25 mouse cellular contexts compared by ENCODE assay signal in the genomic region with DNA sequence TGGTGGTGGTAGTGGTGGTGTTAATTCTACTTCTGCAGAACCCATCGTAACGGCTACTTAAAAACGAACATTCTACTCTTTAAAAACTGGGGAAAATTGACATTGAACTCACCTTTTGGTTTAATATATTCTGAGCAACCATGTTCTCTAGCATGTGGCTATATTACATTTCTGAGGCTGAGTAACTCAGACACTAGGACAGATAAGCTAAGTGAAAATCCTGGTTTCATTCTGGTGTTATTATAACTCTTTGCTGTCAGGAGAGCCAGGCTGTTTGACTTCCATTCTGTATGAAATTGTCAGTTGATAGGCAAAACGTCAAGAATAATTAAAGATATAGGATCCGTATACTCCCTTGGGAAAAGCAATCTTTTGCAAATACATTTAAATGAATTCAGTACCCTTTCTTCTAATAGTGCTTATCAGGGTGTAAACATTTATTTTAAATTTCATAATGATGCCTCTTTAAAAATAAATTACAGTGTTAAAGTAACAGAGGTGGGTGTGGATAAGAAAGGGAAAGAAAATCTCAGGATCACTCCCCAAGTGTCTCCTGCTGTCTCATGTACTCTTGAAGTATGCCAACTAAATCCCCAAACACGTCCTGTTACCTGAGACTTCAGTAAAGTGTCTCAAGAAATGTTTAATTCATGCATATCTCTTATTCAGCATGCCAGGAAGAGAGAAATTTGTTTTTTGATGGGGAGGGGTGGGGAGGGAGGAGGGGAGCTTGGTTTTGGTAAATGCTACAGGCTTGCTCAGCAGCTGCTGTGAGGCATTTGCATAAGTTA. TPM values are rescaled to one million over a fixed set of nuclear protein-coding genes. Genes with fewer than 3 reads are reported as not detected.
DNase-seq lines count a peak whose midpoint lies in the region; ATAC-seq and TF ChIP-seq lines count a peak whose summit lies in the region.
"Had no signal": no experiment of that assay in that cellular context is flagged by ENCODE, and none has a peak within 500 bp of the region (broad histone marks: within the 10 kb centered on the region; RNA-seq: fewer than 3 reads in every experiment).

No protein-coding gene starts in this region.

- H3K4me1 ChIP-seq in forebrain, embryonic 13.5 days, result no peaks in the 10 kb centered on the region
- no peaks in the 10 kb centered on the region for H3K4me1 ChIP-seq in forebrain, embryonic 12.5 days
- H3K4me1 ChIP-seq in midbrain, embryonic 13.5 days (replicated peaks), result no peaks in the 10 kb centered on the region
- no peaks in the 10 kb centered on the region for H3K4me1 ChIP-seq in midbrain, embryonic 10.5 days
- no peaks in the 10 kb centered on the region for H3K4me1 ChIP-seq in CH12.LX (ENCODE audit: control insufficient read depth in 1 of 2, insufficient read depth in 2 of 2)
- no peaks in the 10 kb centered on the region for H3K4me1 ChIP-seq in forebrain, postnatal 0 days (ENCODE audit: insufficient read depth)
- H3K4me1 ChIP-seq: embryonic facial prominence, embryonic 15.5 days; heart, embryonic 15.5 days; hindbrain, embryonic 13.5 days had no signal

- no peak for DNase-seq in midbrain, embryonic 10.5 days (ENCODE audit: low spot score)
- peak; percentile 15 for DNase-seq in CH12.LX (ENCODE audit: extremely low read depth)
- peak; percentile 24 for DNase-seq in forebrain, postnatal 0 days
- DNase-seq in testis, postnatal 10 days (ENCODE audit: low spot score), result no peak
- DNase-seq: adrenal gland, postnatal 14 days; B cell, adult 2 months; cerebellum, adult 8-10 months; cerebellum, postnatal 14 days; embryo, embryonic 11 days; gastrocnemius, adult 2 months; gastrocnemius, postnatal 25 days; heart, adult 2 months; heart, postnatal 14 days had no signal

- no peaks in the 10 kb centered on the region for H3K79me2 ChIP-seq in CH12.LX (replicated peaks; ENCODE audit: control insufficient read depth, extremely low read depth, insufficient read depth, poor library complexity, severe bottlenecking)

- dilution Hi-C loops in CH12.LX (cut with MboI; ENCODE audit: extremely low pct_ligation_motif_present, extremely low pct_unique_long_range_greater_than_20kb, low sequenced_read_pairs), result no loop called here

- 82% methylated on average over 6 of the region's 6 CpGs for WGBS in forebrain, embryonic 13.5 days
- 83% methylated on average over 6 of the region's 6 CpGs for WGBS in forebrain, embryonic 12.5 days
- WGBS in midbrain, embryonic 13.5 days, result 73% methylated on average over 6 of the region's 6 CpGs
- WGBS in midbrain, embryonic 10.5 days, result 77% methylated on average over 6 of the region's 6 CpGs
- 68% methylated on average over 6 of the region's 6 CpGs for WGBS in forebrain, postnatal 0 days

- no peak overlapping the region for H3K4me2 ChIP-seq in forebrain, embryonic 13.5 days
- H3K4me2 ChIP-seq in forebrain, embryonic 12.5 days, result no peak overlapping the region
- H3K4me2 ChIP-seq in midbrain, embryonic 13.5 days (replicated peaks), result no peak overlapping the region
- H3K4me2 ChIP-seq in CH12.LX (ENCODE audit: insufficient read depth, low read depth, poor library complexity, severe bottlenecking), result no peak overlapping the region
- no peak overlapping the region for H3K4me2 ChIP-seq in forebrain, postnatal 0 days (ENCODE audit: low read depth)
- H3K4me2 ChIP-seq: embryonic facial prominence, embryonic 15.5 days; heart, embryonic 11.5 days; heart, embryonic 15.5 days; hindbrain, embryonic 13.5 days had no signal

- H3K36me3 ChIP-seq in forebrain, embryonic 13.5 days (ENCODE audit: poor library complexity, severe bottlenecking), result no peaks in the 10 kb centered on the region
- H3K36me3 ChIP-seq in forebrain, embryonic 12.5 days (replicated peaks), result no peaks in the 10 kb centered on the region
- H3K36me3 ChIP-seq in midbrain, embryonic 13.5 days, result no peaks in the 10 kb centered on the region
- H3K36me3 ChIP-seq in midbrain, embryonic 10.5 days, result no peaks in the 10 kb centered on the region
- no peaks in the 10 kb centered on the region for H3K36me3 ChIP-seq in CH12.LX (replicated peaks in 1 of 2; ENCODE audit: control insufficient read depth in 1 of 2, insufficient read depth in 1 of 2, low read length in 1 of 2)
- no peaks in the 10 kb centered on the region for H3K36me3 ChIP-seq in forebrain, postnatal 0 days (ENCODE audit: insufficient read depth)
- H3K36me3 ChIP-seq: embryonic facial prominence, embryonic 15.5 days; heart, embryonic 15.5 days; hindbrain, embryonic 13.5 days had no signal

- H3K9me3 ChIP-seq in forebrain, embryonic 13.5 days (replicated peaks), result no peaks in the 10 kb centered on the region
- H3K9me3 ChIP-seq in forebrain, embryonic 12.5 days, result no peaks in the 10 kb centered on the region
- no peaks in the 10 kb centered on the region for H3K9me3 ChIP-seq in midbrain, embryonic 13.5 days
- H3K9me3 ChIP-seq in midbrain, embryonic 10.5 days (replicated peaks), result no peaks in the 10 kb centered on the region
- peaks cover 7% of the 10 kb centered on the region for H3K9me3 ChIP-seq in CH12.LX (replicated peaks; ENCODE audit: low read length)
- no peaks in the 10 kb centered on the region for H3K9me3 ChIP-seq in forebrain, postnatal 0 days (ENCODE audit: low read length)
- H3K9me3 ChIP-seq: embryonic facial prominence, embryonic 15.5 days; heart, embryonic 15.5 days; hindbrain, embryonic 13.5 days had no signal

- no peak for TF ChIP-seq CTCF in CH12.LX (conservative IDR thresholded peaks at IDR 0.05 in 1 of 2, IDR thresholded peaks at IDR 0.05 in 1 of 2; ENCODE audit: low read depth in 2 of 2, low read length in 2 of 2)
- no peak for TF ChIP-seq CTCF in forebrain, postnatal 0 days (IDR thresholded peaks at IDR 0.05; ENCODE audit: low read depth)

- no peaks in the 10 kb centered on the region for H3K27me3 ChIP-seq in forebrain, embryonic 13.5 days
- no peaks in the 10 kb centered on the region for H3K27me3 ChIP-seq in forebrain, embryonic 12.5 days
- no peaks in the 10 kb centered on the region for H3K27me3 ChIP-seq in midbrain, embryonic 13.5 days
- H3K27me3 ChIP-seq in midbrain, embryonic 10.5 days (ENCODE audit: low read depth, poor library complexity, severe bottlenecking), result no peaks in the 10 kb centered on the region
- no peaks in the 10 kb centered on the region for H3K27me3 ChIP-seq in CH12.LX (replicated peaks)
- no peaks in the 10 kb centered on the region for H3K27me3 ChIP-seq in forebrain, postnatal 0 days (ENCODE audit: insufficient read depth, low read length)
- H3K27me3 ChIP-seq: embryonic facial prominence, embryonic 15.5 days; heart, embryonic 15.5 days; hindbrain, embryonic 13.5 days had no signal

- in situ Hi-C loops in CH12.LX (cut with MboI; ENCODE audit: low pct_ligation_motif_present, low pct_unique_long_range_greater_than_20kb, low sequenced_read_pairs), result no loop called here

- no peak overlapping the region for H3K9ac ChIP-seq in forebrain, embryonic 13.5 days
- no peak overlapping the region for H3K9ac ChIP-seq in forebrain, embryonic 12.5 days
- H3K9ac ChIP-seq in midbrain, embryonic 13.5 days (replicated peaks), result no peak overlapping the region
- no peak overlapping the region for H3K9ac ChIP-seq in CH12.LX (ENCODE audit: insufficient read depth, low read depth)
- no peak overlapping the region for H3K9ac ChIP-seq in forebrain, postnatal 0 days
- H3K9ac ChIP-seq: embryonic facial prominence, embryonic 15.5 days; heart, embryonic 15.5 days; hindbrain, embryonic 13.5 days had no signal

- peak; percentile 70 for ATAC-seq in forebrain, embryonic 13.5 days
- no peak for ATAC-seq in forebrain, embryonic 12.5 days (ENCODE audit: low FRiP score)
- ATAC-seq in midbrain, embryonic 13.5 days, result 0 out of 2 replicates have a peak, but pooled peaks have one; percentile 24
- peak; percentile 73 for ATAC-seq in forebrain, postnatal 0 days
- ATAC-seq: CD4-positive, CD25-positive, alpha-beta regulatory T cell, adult 4 months; hindbrain, postnatal 0 days had no signal

- H3K27ac ChIP-seq in forebrain, embryonic 13.5 days, result no peak overlapping the region
- H3K27ac ChIP-seq in forebrain, embryonic 12.5 days, result no peak overlapping the region
- no peak overlapping the region for H3K27ac ChIP-seq in midbrain, embryonic 13.5 days
- H3K27ac ChIP-seq in midbrain, embryonic 10.5 days (replicated peaks), result no peak overlapping the region
- no peak overlapping the region for H3K27ac ChIP-seq in CH12.LX (ENCODE audit: insufficient read depth, low read depth)
- no peak overlapping the region for H3K27ac ChIP-seq in forebrain, postnatal 0 days (ENCODE audit: low read depth, low read length)
- H3K27ac ChIP-seq: embryonic facial prominence, embryonic 15.5 days; gastrocnemius, adult 2 months; heart, adult 2 months; heart, embryonic 15.5 days; hindbrain, embryonic 13.5 days; hindbrain, postnatal 0 days had no signal

- no peak for TF ChIP-seq EP300 in CH12.LX (IDR thresholded peaks at IDR 0.05; ENCODE audit: low read length)

- TF ChIP-seq POLR2A in CH12.LX (IDR thresholded peaks at IDR 0.05; ENCODE audit: low read depth, low read length), result no peak

- no peak overlapping the region for H3K4me3 ChIP-seq in forebrain, embryonic 13.5 days
- no peak overlapping the region for H3K4me3 ChIP-seq in forebrain, embryonic 12.5 days (replicated peaks)
- H3K4me3 ChIP-seq in midbrain, embryonic 13.5 days (replicated peaks), result no peak overlapping the region
- H3K4me3 ChIP-seq in midbrain, embryonic 10.5 days, result no peak overlapping the region
- no peak overlapping the region for H3K4me3 ChIP-seq in CH12.LX (replicated peaks in 1 of 3; ENCODE audit: low read depth in 2 of 3, low read length in 2 of 3, poor library complexity in 1 of 3)
- no peak overlapping the region for H3K4me3 ChIP-seq in forebrain, postnatal 0 days (ENCODE audit: low read depth, low read length)
- H3K4me3 ChIP-seq: embryonic facial prominence, embryonic 15.5 days; erythroblast, embryonic 14.5 days; gastrocnemius, adult 2 months; heart, adult 2 months; heart, embryonic 15.5 days; hindbrain, embryonic 13.5 days had no signal

- no peak for TF ChIP-seq RAD21 in CH12.LX (IDR thresholded peaks at IDR 0.05; ENCODE audit: low read depth, low read length)

TF ChIP-seq in CH12.LX, 34 proteins besides CTCF, POLR2A, EP300 and RAD21 (continues in another document):
- TF ChIP-seq ZMIZ1 (IDR thresholded peaks at IDR 0.05; ENCODE audit: low read depth, low read length), result no peak
- no peak for TF ChIP-seq PAX5 (IDR thresholded peaks at IDR 0.05; ENCODE audit: low read length)
- no peak for TF ChIP-seq ETS1 (conservative IDR thresholded peaks at IDR 0.05; ENCODE audit: low read depth, low read length)
- TF ChIP-seq ZNF384 (IDR thresholded peaks at IDR 0.05; ENCODE audit: low read depth, low read length), result no peak

RNA-seq across cellular contexts. Expression of gene Themis, which starts 18.9 kb away (rescaled TPM):
- polyA plus RNA-seq in forebrain, embryonic 13.5 days (2015; fragmentation: Nextera tagmentation; extraction: Ambion mirVana), result not detected in 2 replicates
- not detected in 2 replicates for polyA plus RNA-seq in forebrain, embryonic 12.5 days (2016; fragmentation: Nextera tagmentation; extraction: Ambion mirVana)
- polyA plus RNA-seq in midbrain, embryonic 13.5 days (2015; fragmentation: Nextera tagmentation; extraction: Ambion mirVana), result not detected in 2 replicates
- not detected in 2 replicates for polyA plus RNA-seq in midbrain, embryonic 10.5 days (2016; fragmentation: Nextera tagmentation; extraction: Ambion mirVana)
- total RNA-seq in CH12.LX (2012; rRNA removed), result not detected in 2 replicates
- total RNA-seq in CH12.LX (2014; rRNA removed), result not detected in 2 replicates
- not detected in 2 replicates for polyA plus RNA-seq in CH12.LX (2012; ENCODE audit: insufficient read length, low read depth)
- 0.08 TPM in 1 of 2 replicates, not detected in the other for total RNA-seq in forebrain, postnatal 0 days (2014; rRNA removed)
- not detected in 2 replicates for polyA plus RNA-seq in forebrain, postnatal 0 days (2015; fragmentation: Nextera tagmentation; extraction: Ambion mirVana)
- total RNA-seq: gastrocnemius, adult 2 months; hindbrain, postnatal 0 days; MEL had no signal
- polyA plus RNA-seq: embryonic facial prominence, embryonic 15.5 days; erythroblast, embryonic 14.5 days; heart, embryonic 11.5 days; hindbrain, embryonic 13.5 days; hindbrain, postnatal 0 days; intestine, embryonic 14.5 days had no signal

Comparison
In these comparisons a context has a peak if more than half of its experiments do, and no peak if none do; other contexts are left out.
1. DNase-seq: peak in CH12.LX (single experiment) and forebrain, postnatal 0 days (single experiment); none in midbrain, embryonic 10.5 days (single experiment) and testis, postnatal 10 days (single experiment).